Mouse (Mus musculus): Measurements from ENCODE around the gene Serpine1. TPM values are rescaled to one million over a fixed set of nuclear protein-coding genes. Genes with fewer than 3 reads are reported as not detected.

Gene Serpine1
- polyA plus RNA-seq, 2 experiments: 0.40 to 3.9 TPM

GRCm38 (mm10) chr5:137039453-137039852 lies 32.6 kb downstream of the Serpine1 start:
- DNase-seq (ENCODE audit: low spot score): no peak
- no peak for ATAC-seq (ENCODE audit: low FRiP score, low read depth)
- Histone ChIP-seq H3K27me3 (ENCODE audit: control insufficient read depth, insufficient read depth, low read length) (no peaks in the 10 kb centered on the region), H3K4me1 (ENCODE audit: control insufficient read depth, insufficient read depth, low read length) (no peaks in the 10 kb centered on the region), H3K36me3 (ENCODE audit: control insufficient read depth, insufficient read depth, low read length) (peaks cover 70% of the 10 kb centered on the region), H3K9me3 (ENCODE audit: control insufficient read depth, low read length) (no peaks in the 10 kb centered on the region), H3K27ac (replicated peaks; ENCODE audit: low read depth, low read length) (no peak overlapping the region), H3K4me2 (replicated peaks; ENCODE audit: low read depth, low read length, severe bottlenecking) (no peak overlapping the region), H3K4me3 (replicated peaks; ENCODE audit: low read length) (no peak overlapping the region), H3K9ac (ENCODE audit: low read depth, low read length, severe bottlenecking) (no peak overlapping the region)
- 92% methylated on average over 10 of the region's 10 CpGs for WGBS
- no peak for TF ChIP-seq POLR2A (IDR thresholded peaks at IDR 0.05; ENCODE audit: borderline replicate concordance, extremely low read depth, insufficient read depth, insufficient read length)

GRCm38 (mm10) chr5:137036211-137036610 lies 35.9 kb downstream of the Serpine1 start:
- no peak for TF ChIP-seq POLR2A (IDR thresholded peaks at IDR 0.05; ENCODE audit: borderline replicate concordance, extremely low read depth, insufficient read depth, insufficient read length)
- ATAC-seq (ENCODE audit: low FRiP score, low read depth) (no peak), DNase-seq (ENCODE audit: low spot score) (no peak)
- peaks cover 55% of the 10 kb centered on the region for H3K36me3 ChIP-seq (ENCODE audit: control insufficient read depth, insufficient read depth, low read length)
- no peak overlapping the region for H3K4me3 ChIP-seq (replicated peaks; ENCODE audit: low read length)
- peaks cover 12% of the 10 kb centered on the region for H3K4me1 ChIP-seq (ENCODE audit: control insufficient read depth, insufficient read depth, low read length)
- H3K9me3 ChIP-seq (ENCODE audit: control insufficient read depth, low read length): no peaks in the 10 kb centered on the region
- H3K9ac ChIP-seq (ENCODE audit: low read depth, low read length, severe bottlenecking): no peak overlapping the region
- 86% methylated on average over 13 of the region's 13 CpGs for WGBS
- peaks cover 19% of the 10 kb centered on the region for H3K27me3 ChIP-seq (ENCODE audit: control insufficient read depth, insufficient read depth, low read length)
- H3K4me2 ChIP-seq (replicated peaks; ENCODE audit: low read depth, low read length, severe bottlenecking): no peak overlapping the region
- no peak overlapping the region for H3K27ac ChIP-seq (replicated peaks; ENCODE audit: low read depth, low read length)

GRCm38 (mm10) chr5:137032641-137033074 lies 39.4 kb downstream of the Serpine1 start:
- Histone ChIP-seq H3K36me3 (ENCODE audit: control insufficient read depth, insufficient read depth, low read length) (peaks cover 24% of the 10 kb centered on the region), H3K4me1 (ENCODE audit: control insufficient read depth, insufficient read depth, low read length) (peaks cover 21% of the 10 kb centered on the region), H3K27me3 (ENCODE audit: control insufficient read depth, insufficient read depth, low read length) (peaks cover 53% of the 10 kb centered on the region), H3K9ac (ENCODE audit: low read depth, low read length, severe bottlenecking) (no peak overlapping the region), H3K4me2 (replicated peaks; ENCODE audit: low read depth, low read length, severe bottlenecking) (peak overlapping the region; percentile 99), H3K27ac (replicated peaks; ENCODE audit: low read depth, low read length) (no peak overlapping the region), H3K9me3 (ENCODE audit: control insufficient read depth, low read length) (no peaks in the 10 kb centered on the region), H3K4me3 (replicated peaks; ENCODE audit: low read length) (peak overlapping the region; percentile 43)
- no peak for TF ChIP-seq POLR2A (IDR thresholded peaks at IDR 0.05; ENCODE audit: borderline replicate concordance, extremely low read depth, insufficient read depth, insufficient read length)
- ATAC-seq (ENCODE audit: low FRiP score, low read depth) (peak; percentile 75), DNase-seq (ENCODE audit: low spot score) (peak; percentile 83)
- under 1% methylated on average over 20 of the region's 49 CpGs for WGBS

- peaks cover 18% of the 10 kb centered on the region for H3K36me3 ChIP-seq (ENCODE audit: control insufficient read depth, insufficient read depth, low read length)
- WGBS: under 1% methylated on average over 32 of the region's 33 CpGs
Measured at GRCm38 (mm10) chr5:137032033-137032421, 40.0 kb downstream of the Serpine1 start.

GRCm38 (mm10) chr5:137031076-137032032 lies 40.7 kb downstream of the Serpine1 start:
- no peaks in the 10 kb centered on the region for H3K9me3 ChIP-seq (ENCODE audit: control insufficient read depth, low read length)
- no peak overlapping the region for H3K9ac ChIP-seq (ENCODE audit: low read depth, low read length, severe bottlenecking)
- H3K4me1 ChIP-seq (ENCODE audit: control insufficient read depth, insufficient read depth, low read length): peaks cover 21% of the 10 kb centered on the region
- ATAC-seq (ENCODE audit: low FRiP score, low read depth) (no peak), DNase-seq (ENCODE audit: low spot score) (peak; percentile 5)
- TF ChIP-seq POLR2A (IDR thresholded peaks at IDR 0.05; ENCODE audit: borderline replicate concordance, extremely low read depth, insufficient read depth, insufficient read length): no peak
- H3K27ac ChIP-seq (replicated peaks; ENCODE audit: low read depth, low read length): no peak overlapping the region
- WGBS: 1% methylated on average over 77 of the region's 78 CpGs
- peaks cover 12% of the 10 kb centered on the region for H3K36me3 ChIP-seq (ENCODE audit: control insufficient read depth, insufficient read depth, low read length)
- H3K4me3 ChIP-seq (replicated peaks; ENCODE audit: low read length): peak overlapping the region; percentile 43
- H3K4me2 ChIP-seq (replicated peaks; ENCODE audit: low read depth, low read length, severe bottlenecking): peak overlapping the region; percentile 99
- H3K27me3 ChIP-seq (ENCODE audit: control insufficient read depth, insufficient read depth, low read length): peaks cover 64% of the 10 kb centered on the region

More at GRCm38 (mm10) chr5:137032033-137032421, 40.0 kb downstream of the Serpine1 start:
- H3K9me3 ChIP-seq (ENCODE audit: control insufficient read depth, low read length): no peaks in the 10 kb centered on the region
- H3K4me1 ChIP-seq (ENCODE audit: control insufficient read depth, insufficient read depth, low read length): peaks cover 21% of the 10 kb centered on the region
- no peak for TF ChIP-seq POLR2A (IDR thresholded peaks at IDR 0.05; ENCODE audit: borderline replicate concordance, extremely low read depth, insufficient read depth, insufficient read length)
- DNase-seq (ENCODE audit: low spot score): no peak
- H3K27me3 ChIP-seq (ENCODE audit: control insufficient read depth, insufficient read depth, low read length): peaks cover 57% of the 10 kb centered on the region
- ATAC-seq (ENCODE audit: low FRiP score, low read depth): no peak
- H3K9ac ChIP-seq (ENCODE audit: low read depth, low read length, severe bottlenecking): no peak overlapping the region
- H3K27ac ChIP-seq (replicated peaks; ENCODE audit: low read depth, low read length): no peak overlapping the region
- H3K4me3 ChIP-seq (replicated peaks; ENCODE audit: low read length): peak overlapping the region; percentile 43
- peak overlapping the region; percentile 99 for H3K4me2 ChIP-seq (replicated peaks; ENCODE audit: low read depth, low read length, severe bottlenecking)

Measured in limb, embryonic 14.5 days (tissue).